Mouse (Mus musculus) ES-CJ7 (cell line): ENCODE data around the gene Gm21885.

Experiments used
- DNase-seq: peaks from one replicate; pipeline ENCODE4 v3.0.0; 2011; ENCODE audit warnings: low read depth, low spot score

Gene Gm21885

GRCm38 (mm10) chr11:94268761-94269160 lies 12.9 kb upstream of the Gm21885 start:
- no peak for DNase-seq

GRCm38 (mm10) chr11:94269906-94270305 lies 11.8 kb upstream of the Gm21885 start:
- no peak for DNase-seq

GRCm38 (mm10) chr11:94271015-94271414 lies 10.7 kb upstream of the Gm21885 start:
- no peak for DNase-seq

GRCm38 (mm10) chr11:94272960-94273927 lies 8.4 kb upstream of the Gm21885 start:
- DNase-seq, result no peak

- no peak for DNase-seq
Measured at GRCm38 (mm10) chr11:94274206-94274867, 7.3 kb upstream of the Gm21885 start.

- DNase-seq, result no peak
Measured at GRCm38 (mm10) chr11:94275226-94275625, 6.4 kb upstream of the Gm21885 start.

- no peak for DNase-seq
Measured at GRCm38 (mm10) chr11:94275686-94276085, 6.0 kb upstream of the Gm21885 start.

- DNase-seq, result peak; percentile 97
Measured at GRCm38 (mm10) chr11:94276869-94277337, 4.8 kb upstream of the Gm21885 start.

- DNase-seq, result no peak
Measured at GRCm38 (mm10) chr11:94282291-94282690, 618 bp downstream of the Gm21885 start.

- no peak for DNase-seq
Measured at GRCm38 (mm10) chr11:94283536-94284099, 1.9 kb downstream of the Gm21885 start.

- no peak for DNase-seq
Measured at GRCm38 (mm10) chr11:94285886-94286574, 4.4 kb downstream of the Gm21885 start.

GRCm38 (mm10) chr11:94287105-94287504 lies 5.4 kb downstream of the Gm21885 start:
- DNase-seq, result no peak

- DNase-seq, result no peak
Measured at GRCm38 (mm10) chr11:94290062-94290740, 8.5 kb downstream of the Gm21885 start.

GRCm38 (mm10) chr11:94294996-94295845 lies 13.5 kb downstream of the Gm21885 start:
- DNase-seq, result no peak

- no peak for DNase-seq
Measured at GRCm38 (mm10) chr11:94312733-94313132, 31.1 kb downstream of the Gm21885 start.

- no peak for DNase-seq
Measured at GRCm38 (mm10) chr11:94314098-94314652, 32.5 kb downstream of the Gm21885 start.

GRCm38 (mm10) chr11:94315308-94315707 lies 33.6 kb downstream of the Gm21885 start:
- DNase-seq, result no peak

- no peak for DNase-seq
Measured at GRCm38 (mm10) chr11:94316528-94316927, 34.9 kb downstream of the Gm21885 start.

- no peak for DNase-seq
Measured at GRCm38 (mm10) chr11:94317014-94317413, 35.3 kb downstream of the Gm21885 start.

- no peak for DNase-seq
Measured at GRCm38 (mm10) chr11:94317515-94317914, 35.8 kb downstream of the Gm21885 start.
